Mouse (Mus musculus): ENCODE results near the gene Wdr83.

DNA sequence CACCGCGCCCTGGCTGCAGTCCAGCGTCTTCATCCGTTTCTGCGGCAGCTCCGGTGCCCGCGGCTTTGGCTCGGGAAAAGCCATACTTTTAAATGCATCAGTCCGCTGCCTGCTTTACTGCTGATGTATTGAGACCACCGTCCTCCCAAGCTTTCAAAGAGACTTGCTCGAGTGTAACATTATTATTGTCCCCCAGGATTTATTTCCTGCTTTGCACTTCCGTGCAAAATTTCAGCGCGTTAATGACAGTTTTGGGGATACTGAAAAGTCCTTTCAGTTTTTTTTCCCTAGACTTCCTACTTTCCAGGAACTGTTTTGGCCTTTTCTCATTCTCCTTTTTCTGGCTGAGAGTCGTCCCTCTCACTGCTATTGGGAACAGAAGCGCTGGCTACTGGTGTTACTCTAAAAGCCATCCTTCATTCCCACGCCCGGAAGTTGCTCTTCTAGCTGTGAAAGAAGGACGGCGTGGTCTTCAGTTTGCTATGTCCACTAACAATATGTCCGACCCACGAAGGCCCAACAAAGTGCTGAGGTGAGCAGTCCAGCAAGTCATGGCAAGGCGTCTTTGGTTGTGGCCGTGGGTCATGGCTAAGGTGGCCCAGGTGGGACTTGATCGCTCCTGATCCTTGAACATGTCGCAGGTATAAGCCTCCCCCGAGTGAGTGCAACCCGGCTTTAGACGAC is 432 bp downstream of the Wdr83 start, which contains the start of gene Wdr83os:
- TF ChIP-seq POLR2A (IDR thresholded peaks at IDR 0.05; ENCODE audit: borderline replicate concordance, extremely low read depth, low read depth, low read length) (no peak), CTCF (IDR thresholded peaks at IDR 0.05; ENCODE audit: insufficient read depth, low read length) (no peak)
